Mouse (Mus musculus) olfactory bulb, adult 2 months (tissue): ENCODE results near the gene Arap2. TPM values are rescaled to one million over a fixed set of nuclear protein-coding genes. Genes with fewer than 3 reads are reported as not detected.

Experiments
- H3K27ac ChIP-seq: fragments of 200-500 bp; 2 replicates; pipeline ENCODE4 v1.5.1; 2012; ENCODE audit warnings: low read depth, low read length; ENCODE audit not compliant: insufficient read depth
- H3K4me1 ChIP-seq: fragments of 200-500 bp; 2 replicates; pipeline ENCODE4 v1.6.1; 2012; ENCODE audit warnings: low read length; ENCODE audit not compliant: control insufficient read depth, insufficient read depth
- H3K4me3 ChIP-seq: fragments of 200-500 bp; 2 replicates; pipeline ENCODE4 v1.5.1; 2012; ENCODE audit warnings: mild to moderate bottlenecking, low read depth, low read length, moderate library complexity; ENCODE audit not compliant: insufficient read depth
- CTCF ChIP-seq: fragments of 200-500 bp; IDR thresholded peaks from 2 replicates; pipeline ENCODE4 v1.5.1; 2012; ENCODE audit warnings: low read depth, mild to moderate bottlenecking, low read length, moderate library complexity; ENCODE audit not compliant: insufficient read depth
- POLR2A ChIP-seq: fragments of 200-500 bp; IDR thresholded peaks from 2 replicates; pipeline ENCODE4 v1.6.1; 2012; ENCODE audit warnings: mild to moderate bottlenecking, low read depth, low read length, moderate library complexity; ENCODE audit not compliant: insufficient read depth
- WGBS: fragments of 180-500 bp; shearing (Covaris S2); methylation state at CpG from one replicate; pipeline ENCODE4 v1.1.7; 2018; 5-methylcytosine and 5-hydroxymethylcytosine counted together
- polyA plus RNA-seq: library from polyadenylated mRNA; stranded (reverse); fragments of >200 nt; gene quantifications from 2 replicates; pipeline ENCODE4 v1.2.4, GENCODE M21; 2012; ENCODE audit warnings: low replicate concordance; ENCODE audit not compliant: missing spikeins, insufficient read depth, insufficient read length

The Arap2 gene
- polyA plus RNA-seq, 1 experiment: not detected

DNA sequence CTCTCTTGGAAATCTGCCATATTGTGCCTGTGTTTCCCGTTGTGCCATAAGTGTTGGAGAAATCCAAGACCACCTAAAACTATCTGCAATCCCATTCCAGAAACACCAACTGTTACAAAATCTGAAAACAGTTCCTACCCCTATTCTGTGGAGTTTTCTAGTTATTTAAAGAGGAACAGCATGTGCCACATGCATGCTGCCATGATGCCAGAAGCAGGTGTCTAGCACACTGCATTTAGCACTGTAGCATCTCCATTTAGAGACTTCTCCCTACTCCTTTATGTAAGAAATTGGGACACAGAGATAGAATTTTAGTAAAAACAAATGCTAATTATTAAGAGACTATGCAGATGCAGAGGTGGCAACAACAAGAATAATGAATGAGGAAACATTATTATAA lies 102.8 kb downstream of the Arap2 start:
- no peak for TF ChIP-seq POLR2A
- TF ChIP-seq CTCF: no peak
- no peak overlapping the region for H3K4me3 ChIP-seq
- H3K27ac ChIP-seq: no peak overlapping the region
- 51% methylated on average over 1 of the region's 1 CpGs for WGBS
- no peaks in the 10 kb centered on the region for H3K4me1 ChIP-seq

DNA sequence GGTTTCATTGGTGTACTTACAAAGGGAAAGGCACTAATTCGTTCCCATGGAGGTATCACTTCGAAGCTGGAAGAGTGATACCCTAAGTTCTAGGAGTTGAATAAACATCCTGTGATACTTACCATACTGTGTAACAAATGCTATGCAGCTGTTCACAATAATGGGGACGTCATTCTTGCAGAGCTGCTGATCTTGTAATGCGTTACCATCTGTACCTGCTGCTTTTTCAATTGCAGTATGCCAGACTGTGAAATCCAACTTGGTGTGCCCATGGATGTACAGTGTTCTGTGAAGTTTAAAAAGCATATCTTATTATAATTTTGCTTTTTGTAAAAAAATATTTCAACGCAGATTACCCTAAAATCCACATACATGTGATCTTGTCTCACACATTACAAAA lies 112.0 kb downstream of the Arap2 start:
- Histone ChIP-seq H3K4me1 (no peaks in the 10 kb centered on the region), H3K4me3 (no peak overlapping the region), H3K27ac (no peak overlapping the region)
- TF ChIP-seq CTCF (no peak), POLR2A (no peak)
- WGBS: 79% methylated on average over 5 of the region's 5 CpGs

DNA sequence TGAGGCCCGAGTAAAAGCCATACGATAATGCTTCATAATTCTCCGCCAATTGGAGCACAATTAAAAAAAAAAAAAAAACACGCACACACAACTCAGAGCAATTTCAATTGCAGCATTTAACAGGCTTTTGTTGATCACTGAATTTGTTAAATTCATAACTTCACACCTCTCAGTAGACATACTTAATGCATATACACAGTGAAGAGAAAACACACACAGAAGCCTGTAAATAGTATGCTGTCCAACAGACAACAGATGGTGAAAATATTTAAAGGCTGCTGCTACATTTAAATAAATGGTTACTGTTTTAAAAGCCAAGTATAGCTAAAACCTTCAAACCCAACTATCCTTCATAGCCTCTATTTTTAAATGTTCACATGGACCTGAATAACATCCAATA lies 123.6 kb downstream of the Arap2 start:
- no peak for TF ChIP-seq POLR2A
- TF ChIP-seq CTCF: no peak
- WGBS: 88% methylated on average over 4 of the region's 4 CpGs
- H3K4me3 ChIP-seq: no peak overlapping the region
- no peak overlapping the region for H3K27ac ChIP-seq
- no peaks in the 10 kb centered on the region for H3K4me1 ChIP-seq

DNA sequence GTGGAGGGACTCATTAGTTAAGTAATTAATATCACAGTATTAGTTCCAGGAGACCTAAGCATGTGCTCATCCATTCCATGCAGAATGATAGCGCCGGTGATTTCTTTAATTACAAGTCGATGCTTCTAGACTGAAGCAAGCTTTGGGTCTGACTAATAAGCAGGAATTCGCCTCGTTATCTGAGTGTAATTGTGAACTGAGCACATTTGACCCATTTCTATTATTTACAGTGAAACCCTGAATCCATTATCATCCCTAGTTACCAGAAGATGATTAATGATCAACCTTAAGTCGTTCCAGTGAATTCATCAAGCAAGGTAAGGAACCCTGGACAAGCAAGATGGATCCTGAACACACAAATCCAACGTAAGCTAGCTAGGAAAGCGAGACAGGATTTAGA lies 125.5 kb downstream of the Arap2 start:
- Histone ChIP-seq H3K4me1 (no peaks in the 10 kb centered on the region), H3K4me3 (no peak overlapping the region), H3K27ac (no peak overlapping the region)
- 62% methylated on average over 8 of the region's 8 CpGs for WGBS
- TF ChIP-seq CTCF (no peak), POLR2A (no peak)

DNA sequence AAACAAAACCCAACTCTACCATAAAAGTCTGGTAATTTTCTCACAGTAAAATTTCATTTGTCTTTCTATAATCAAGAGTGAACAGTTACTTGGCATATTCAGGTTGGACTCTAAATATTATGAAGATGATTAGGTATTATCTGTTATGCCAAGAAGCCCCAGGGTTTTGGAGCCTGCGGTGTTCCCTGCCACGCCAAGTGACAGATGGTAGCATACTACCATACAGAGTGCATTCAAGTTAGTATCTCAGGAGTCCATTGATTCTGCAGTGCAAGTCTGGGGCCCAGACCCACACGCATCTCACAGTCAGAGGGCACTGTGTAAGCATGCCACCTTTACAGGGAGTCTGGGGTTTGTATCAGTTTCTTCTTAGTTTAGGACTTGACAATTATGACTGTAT lies 129.6 kb downstream of the Arap2 start:
- WGBS: 93% methylated on average over 3 of the region's 3 CpGs
- H3K4me1 ChIP-seq: no peaks in the 10 kb centered on the region
- no peak overlapping the region for H3K27ac ChIP-seq
- no peak overlapping the region for H3K4me3 ChIP-seq
- TF ChIP-seq CTCF: no peak
- TF ChIP-seq POLR2A: no peak

DNA sequence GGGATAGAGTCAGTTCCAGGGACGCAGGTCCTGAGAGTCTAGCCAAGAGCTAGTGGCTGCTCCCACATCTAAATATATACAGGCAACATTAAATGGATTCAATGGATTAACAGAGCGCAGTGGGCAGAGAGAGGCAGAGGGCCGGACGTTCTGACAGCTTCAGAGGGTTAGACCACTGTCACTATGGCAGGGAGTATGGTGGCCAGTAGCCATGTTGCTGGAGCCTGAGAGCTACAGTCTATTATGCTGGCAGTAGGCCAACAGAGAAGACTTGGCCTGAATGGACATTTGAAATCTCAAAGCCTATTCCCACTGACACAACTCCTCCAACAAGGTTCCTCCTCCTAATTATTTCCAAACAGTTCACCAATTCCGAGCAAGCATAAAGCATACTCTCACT lies 137.1 kb downstream of the Arap2 start:
- 67% methylated on average over 5 of the region's 5 CpGs for WGBS
- TF ChIP-seq CTCF: no peak
- no peak for TF ChIP-seq POLR2A

DNA sequence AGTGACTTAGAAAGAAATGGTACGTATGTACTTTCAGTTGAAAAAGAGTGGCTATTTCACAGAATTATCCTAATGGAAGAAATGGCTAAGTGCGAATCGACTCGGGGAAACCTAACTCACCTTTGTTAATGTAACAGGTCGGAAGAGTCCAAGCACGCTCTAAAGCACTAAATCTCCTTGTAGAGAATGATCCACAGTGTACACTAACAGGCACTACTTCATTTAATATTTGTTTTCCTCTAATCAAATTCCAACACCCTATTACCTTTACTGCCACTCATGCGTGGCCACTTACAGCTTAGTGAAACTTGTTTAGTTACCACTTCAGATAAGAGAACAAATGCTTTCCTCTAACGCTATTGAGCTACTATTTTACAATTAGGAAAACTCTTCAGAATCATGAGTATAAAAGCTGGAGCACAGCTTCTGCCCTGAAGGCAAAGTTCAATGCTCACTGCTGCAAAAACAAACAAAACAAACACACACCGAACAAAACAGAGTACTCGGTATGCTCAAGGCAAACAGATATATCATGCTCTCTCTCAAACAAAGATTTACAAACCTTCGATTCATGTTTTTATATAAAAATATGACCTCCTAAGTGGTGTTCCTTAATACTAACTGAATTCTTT lies 143.0 kb downstream of the Arap2 start:
- H3K4me1 ChIP-seq: no peaks in the 10 kb centered on the region
- WGBS: 90% methylated on average over 11 of the region's 11 CpGs
- no peak overlapping the region for H3K4me3 ChIP-seq
- H3K27ac ChIP-seq: no peak overlapping the region
- TF ChIP-seq POLR2A: no peak
- TF ChIP-seq CTCF: no peak

More for the DNA sequence above, 137.1 kb downstream of the Arap2 start:
- Histone ChIP-seq H3K4me3 (no peak overlapping the region), H3K27ac (no peak overlapping the region), H3K4me1 (no peaks in the 10 kb centered on the region)

DNA sequence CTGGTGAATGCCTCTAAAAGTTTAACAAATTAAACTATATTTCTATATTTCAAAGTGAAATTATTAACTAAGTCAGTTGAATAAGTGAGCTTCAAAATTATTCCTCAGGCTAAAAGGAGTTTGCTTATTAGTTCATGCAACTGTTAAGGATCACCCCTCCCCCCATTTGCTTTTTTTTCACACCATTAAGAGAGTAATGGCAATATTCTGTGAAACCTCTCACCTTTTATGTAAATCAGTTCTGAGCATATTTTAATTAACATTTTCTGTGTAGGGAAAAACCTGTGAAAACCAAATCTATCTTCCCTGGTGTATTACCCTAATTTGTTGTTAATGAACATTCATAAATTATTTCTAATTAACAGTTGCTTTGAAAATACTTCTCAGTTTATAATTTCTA lies 147.7 kb downstream of the Arap2 start:
- TF ChIP-seq POLR2A: no peak
- TF ChIP-seq CTCF: no peak
- Histone ChIP-seq H3K4me1 (no peaks in the 10 kb centered on the region), H3K27ac (no peak overlapping the region), H3K4me3 (no peak overlapping the region)

DNA sequence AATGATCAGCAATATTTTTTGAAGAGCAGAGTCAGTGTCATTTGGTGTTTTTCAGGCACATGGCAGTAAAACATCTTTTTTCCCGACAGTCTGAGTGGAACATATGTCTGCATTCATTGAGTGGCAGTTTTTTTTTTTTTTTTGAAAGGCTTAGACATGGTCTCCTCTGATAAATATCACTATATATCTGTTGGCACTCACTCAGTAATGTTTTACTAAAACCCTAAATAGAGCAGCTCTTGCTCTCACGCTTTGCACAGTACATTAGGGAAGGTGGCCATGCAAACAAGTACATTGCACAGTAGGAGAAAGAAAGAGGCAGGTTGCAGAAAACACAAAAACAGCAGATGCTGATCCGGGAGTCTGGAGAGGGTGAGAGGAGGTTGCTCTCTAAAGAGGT lies 154.0 kb downstream of the Arap2 start:
- 80% methylated on average over 3 of the region's 3 CpGs for WGBS
- H3K4me3 ChIP-seq: no peak overlapping the region
- no peak overlapping the region for H3K27ac ChIP-seq
- H3K4me1 ChIP-seq: no peaks in the 10 kb centered on the region
- TF ChIP-seq POLR2A: no peak
- no peak for TF ChIP-seq CTCF

DNA sequence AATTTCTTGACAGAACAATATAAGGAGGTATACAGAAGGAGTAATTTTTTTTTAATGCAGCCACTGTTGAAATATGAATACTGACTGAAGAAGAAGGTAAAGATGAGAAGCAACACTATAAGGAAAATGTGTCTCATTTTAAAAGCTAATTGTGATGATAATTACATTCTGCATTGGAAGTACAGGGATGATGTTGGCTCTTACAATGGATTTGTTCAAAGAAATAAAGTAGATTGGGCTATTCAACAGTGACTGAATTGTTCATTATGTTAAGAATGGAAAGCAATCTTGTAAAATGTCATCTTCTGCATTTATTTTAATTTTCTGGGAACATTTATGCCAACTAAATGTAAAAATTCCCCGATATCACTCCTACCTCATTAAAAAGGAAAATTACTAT lies 178.6 kb downstream of the Arap2 start:
- WGBS: 32% methylated on average over 1 of the region's 1 CpGs
- Histone ChIP-seq H3K4me1 (no peaks in the 10 kb centered on the region), H3K27ac (no peak overlapping the region), H3K4me3 (no peak overlapping the region)
- no peak for TF ChIP-seq POLR2A
- TF ChIP-seq CTCF: no peak
